Mouse (Mus musculus): ENCODE data around the gene Mid1ip1. TPM values are rescaled to one million over a fixed set of nuclear protein-coding genes. Genes with fewer than 3 reads are reported as not detected.

Gene Mid1ip1
- total RNA-seq (2021), result 10 to 100 TPM; 10.6 to 11.3 TPM
- long read RNA-seq, experiment 1, transcript Mid1ip1-201 (2 exons, 2,019 nt), result major isoform, 8 of 18 reads
- long read RNA-seq, experiment 1, partial matches to known transcripts, result 0 of 18 reads
- long read RNA-seq, experiment 1, other reads (novel, unspliced or antisense), result 7 of 18 reads
- long read RNA-seq, experiment 2, transcript Mid1ip1-201 (2 exons, 2,019 nt), result major isoform, 12 of 19 reads
- long read RNA-seq, experiment 2, partial matches to known transcripts, result 2 of 19 reads
- long read RNA-seq, experiment 2, other reads (novel, unspliced or antisense), result 0 of 19 reads

DNA sequence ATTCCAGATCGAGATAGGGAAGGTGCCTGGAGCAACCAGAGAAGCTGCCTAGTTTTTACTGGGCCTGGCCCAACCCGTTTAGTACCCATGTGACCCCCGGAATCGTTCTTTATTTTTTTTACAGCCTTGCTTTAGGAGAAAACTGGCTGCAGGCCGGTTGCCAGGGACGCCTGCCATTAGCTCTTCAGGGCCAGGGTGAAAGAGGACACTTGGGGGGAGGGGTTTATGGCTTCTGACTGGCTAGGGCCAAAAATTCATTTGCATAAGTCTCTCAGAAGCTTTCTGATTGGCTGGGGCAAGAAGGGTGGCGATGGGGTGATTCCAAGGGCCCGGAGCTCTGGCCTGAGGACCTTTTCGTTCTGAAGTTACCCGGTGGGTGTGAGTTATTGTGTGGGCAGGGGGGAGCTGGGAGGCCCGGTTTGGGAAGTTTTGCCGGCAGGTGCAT lies at the start of gene Mid1ip1:
TSS of gene Mid1ip1 (plus strand) at position 318 of the 445 bp plus-strand sequence.
- peak; percentile 78 for DNase-seq

DNA sequence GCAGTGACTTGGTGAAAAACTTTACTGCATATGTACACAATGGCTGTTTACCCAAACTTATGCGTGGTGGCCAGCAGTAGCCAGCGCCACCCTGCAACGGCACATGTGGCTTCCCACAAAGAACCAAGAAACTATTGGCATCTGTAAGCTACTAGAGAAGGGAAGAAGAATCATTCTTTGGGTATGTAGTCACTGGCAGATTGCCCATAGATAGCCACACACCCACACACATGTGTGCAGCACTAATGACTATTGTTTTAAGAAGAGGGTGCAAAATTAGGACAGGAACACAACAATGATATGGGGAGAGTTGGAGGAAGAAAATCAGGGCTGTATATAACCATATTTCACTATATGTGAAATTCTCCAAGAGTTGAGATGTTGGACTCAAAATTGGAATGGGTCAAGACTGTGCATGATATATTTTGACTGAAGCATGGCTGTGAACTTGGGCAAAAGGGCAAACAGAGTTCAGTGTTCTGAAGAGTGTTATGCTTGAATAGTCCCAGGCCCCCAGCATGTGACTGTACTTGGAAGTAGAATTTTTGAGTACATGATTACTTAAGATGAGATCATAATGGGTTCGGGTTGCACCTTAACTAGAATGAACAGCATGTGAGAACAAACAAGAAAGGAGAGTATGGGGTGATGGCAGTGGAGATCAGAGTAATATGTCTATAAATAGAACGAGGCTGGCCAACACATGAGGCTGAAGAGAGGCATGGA lies 20.2 kb upstream of the Mid1ip1 start:
- DNase-seq, result no peak

DNA sequence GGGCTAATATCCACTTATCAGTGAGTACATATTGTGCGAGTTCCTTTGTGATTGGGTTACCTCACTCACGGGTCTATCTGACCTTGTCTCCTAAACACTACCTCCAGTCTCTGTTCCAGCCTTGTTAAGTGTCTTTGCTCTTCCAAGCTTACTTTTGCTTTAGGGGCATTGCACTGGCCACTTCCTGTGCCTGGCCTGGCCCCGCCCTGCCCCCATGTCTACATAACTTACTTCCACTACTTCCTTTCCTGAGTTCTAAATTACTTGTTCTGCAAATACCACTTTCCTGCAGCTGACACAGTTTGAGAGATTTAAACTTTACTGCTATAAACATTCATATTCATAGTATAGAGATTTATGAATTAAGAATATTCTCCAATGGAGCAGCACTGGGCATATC lies 8.1 kb upstream of the Mid1ip1 start:
- DNase-seq, result no peak

DNA sequence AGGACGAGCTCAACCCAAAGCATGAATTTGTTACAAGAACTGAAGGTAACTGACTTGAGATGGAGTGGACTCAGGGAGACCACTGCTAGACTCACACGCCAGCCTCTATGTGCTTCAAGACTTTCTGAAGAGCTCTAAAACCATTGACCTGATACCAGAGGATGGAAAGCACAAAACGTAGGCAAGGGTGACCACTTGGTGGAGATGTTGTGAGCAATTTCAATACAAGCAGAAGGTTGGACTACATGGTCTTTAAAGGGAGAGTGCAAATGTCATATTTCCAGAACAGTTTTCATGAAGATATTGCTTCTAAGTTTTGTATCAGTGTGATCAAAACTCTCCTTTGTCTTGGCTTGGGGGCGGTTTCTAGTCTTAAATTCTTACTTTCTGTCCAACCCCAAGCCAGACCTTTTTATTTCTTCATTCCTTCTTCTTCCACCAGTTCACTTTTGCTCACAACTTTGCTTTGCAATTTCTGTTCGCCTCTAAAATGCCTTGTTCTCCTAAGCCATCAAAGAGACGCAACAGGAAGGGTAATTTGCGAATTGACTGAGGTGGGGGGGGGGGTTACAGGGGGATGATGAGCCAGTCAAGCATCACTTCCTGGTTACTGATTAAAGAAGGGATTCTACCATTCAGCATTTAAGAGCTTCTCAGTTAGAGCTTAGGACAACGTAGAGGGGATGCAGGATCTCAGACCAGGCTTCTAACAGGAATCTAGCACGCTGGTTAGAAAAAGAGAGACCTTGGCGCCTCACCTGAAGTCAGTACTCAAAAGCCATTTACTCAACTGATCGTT lies 775 bp upstream of the Mid1ip1 start:
- DNase-seq, result no peak

DNA sequence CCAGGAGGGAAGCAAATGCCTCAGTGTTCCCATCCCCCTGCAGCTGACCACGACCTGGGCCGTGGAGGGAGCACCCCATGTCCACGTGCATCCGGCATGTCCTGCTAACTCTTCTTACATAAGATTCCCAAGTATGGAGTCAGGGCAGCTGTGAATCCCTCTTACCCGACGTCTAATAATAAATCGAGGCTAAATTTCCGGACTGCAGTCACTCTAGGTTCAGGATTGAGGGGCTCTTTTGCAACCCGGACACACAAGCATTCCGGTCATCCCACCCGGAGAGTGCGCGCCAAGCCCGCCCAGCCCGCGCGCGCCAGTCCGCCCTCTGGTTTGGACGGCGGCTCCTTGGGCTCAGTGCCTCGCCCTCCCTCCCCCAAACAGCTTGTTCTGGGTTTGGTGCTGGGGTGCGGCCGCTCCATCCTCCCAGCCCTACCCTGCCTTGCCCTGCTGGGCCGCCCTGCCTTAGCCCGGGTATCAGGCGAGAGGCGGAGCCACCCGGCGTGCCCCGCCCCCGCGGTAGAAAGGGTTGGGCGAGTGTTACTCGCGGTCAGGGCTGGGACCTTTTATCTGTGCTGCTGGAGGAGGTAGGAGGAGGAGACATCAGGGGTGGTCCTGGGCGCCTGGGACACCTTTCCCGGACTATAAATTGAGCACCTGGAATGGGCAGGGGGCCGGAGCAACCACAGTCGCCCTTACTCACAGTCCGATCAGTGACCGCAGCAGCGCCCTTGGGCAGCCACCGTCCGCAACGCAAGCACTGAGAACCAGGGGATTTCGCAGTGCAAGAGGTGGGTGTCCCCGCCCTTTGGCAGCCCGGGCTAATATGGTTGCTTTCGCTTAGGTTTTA lies 2.3 kb downstream of the Mid1ip1 start:
- peak; percentile 76 for DNase-seq

DNA sequence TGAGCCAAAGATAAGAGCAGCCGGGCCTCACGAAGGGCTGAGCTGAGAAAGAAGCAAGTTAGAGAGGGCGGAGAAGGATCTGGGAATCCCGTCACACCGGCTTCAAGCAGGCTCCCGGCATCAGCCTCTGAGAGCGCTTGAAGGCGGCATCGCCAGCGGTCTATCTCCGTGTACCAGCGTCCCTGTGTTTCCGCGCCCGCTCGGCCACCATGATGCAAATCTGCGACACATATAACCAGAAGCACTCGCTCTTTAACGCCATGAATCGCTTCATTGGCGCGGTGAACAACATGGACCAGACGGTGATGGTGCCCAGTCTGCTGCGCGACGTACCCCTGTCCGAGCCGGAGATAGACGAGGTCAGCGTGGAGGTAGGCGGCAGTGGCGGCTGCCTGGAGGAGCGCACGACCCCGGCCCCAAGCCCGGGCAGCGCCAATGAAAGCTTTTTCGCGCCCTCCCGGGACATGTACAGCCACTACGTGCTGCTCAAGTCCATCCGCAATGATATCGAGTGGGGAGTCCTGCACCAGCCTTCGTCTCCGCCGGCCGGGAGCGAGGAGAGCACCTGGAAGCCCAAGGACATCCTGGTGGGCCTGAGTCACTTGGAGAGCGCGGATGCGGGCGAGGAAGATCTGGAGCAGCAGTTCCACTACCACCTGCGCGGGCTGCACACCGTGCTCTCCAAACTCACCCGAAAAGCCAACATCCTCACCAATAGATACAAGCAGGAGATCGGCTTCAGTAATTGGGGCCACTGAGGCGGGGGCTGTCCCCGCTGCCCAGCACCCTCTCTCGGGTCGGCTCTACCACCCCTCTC lies 3.4 kb downstream of the Mid1ip1 start:
- DNase-seq, result peak; percentile 11

DNA sequence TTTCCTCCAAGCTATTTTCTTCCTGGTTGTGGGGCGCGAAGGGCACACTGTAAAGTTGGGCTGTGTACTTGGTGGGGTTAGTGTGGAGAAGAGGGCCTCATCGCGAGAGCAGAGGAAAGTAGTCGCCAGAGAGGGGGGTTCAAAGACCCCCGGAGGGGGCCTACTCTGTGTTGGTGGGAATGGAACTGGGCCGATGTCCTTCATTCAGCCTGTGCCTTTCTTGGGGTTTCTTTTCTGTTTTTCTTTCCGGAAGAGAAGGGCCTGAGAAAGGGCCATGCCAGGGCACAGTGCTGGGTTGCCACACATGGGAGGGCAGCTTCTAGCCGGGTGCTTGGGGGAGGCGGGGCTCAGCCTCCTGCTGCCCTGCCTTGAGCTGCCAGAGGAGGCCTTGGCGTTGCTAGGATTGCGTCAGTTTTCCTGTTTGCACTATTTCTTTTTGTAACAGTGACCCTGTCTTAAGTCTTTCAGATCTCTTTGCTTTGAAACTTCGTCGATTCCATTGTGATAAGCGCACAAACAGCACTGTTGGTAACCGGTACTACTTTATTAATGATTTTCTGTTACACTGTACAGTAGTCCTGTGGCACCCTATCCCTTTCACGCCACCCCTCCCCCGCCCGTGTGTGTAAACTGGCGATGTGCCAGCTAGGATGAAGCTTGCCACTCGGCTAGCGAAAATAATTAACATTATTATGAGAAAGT lies 4.2 kb downstream of the Mid1ip1 start:
- DNase-seq, result peak; percentile 30

DNA sequence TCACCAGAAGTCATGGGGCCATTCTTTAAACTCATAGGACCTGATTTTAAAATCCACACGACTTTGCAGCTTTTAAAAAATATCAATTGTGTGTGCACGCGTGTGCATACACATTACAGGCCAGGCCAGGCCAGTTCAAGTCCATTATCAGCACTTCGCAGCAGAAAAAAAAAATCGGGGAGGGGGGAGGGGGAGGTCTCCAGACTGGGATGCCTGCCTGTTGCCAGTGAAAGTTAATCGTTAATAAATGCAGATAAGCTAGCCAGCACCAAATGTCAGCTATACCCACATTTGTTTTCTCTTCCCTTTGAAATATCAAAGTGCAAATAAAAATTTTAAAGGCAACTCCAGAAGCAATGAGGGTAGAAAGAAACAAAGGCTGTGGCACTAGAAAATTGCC lies 5.6 kb downstream of the Mid1ip1 start:
- DNase-seq, result no peak

DNA sequence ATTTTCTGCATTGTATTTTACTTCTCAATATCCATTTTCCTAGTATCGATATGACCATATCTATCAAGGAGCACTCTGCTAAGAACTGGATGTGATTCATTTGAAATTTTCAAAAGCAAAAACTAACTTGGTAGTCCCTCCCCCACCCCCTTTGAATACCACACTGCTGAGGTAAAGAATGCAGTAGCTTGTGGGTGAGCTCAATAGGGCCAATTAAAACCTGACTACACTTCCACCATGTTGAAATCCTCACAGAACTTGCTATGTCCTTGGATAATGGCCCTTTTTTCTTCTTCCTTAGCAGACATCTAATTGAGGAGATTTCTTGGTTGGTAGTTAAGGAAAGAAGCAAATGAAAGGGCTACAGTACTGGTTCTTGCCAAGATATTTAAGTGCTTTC lies 9.8 kb downstream of the Mid1ip1 start:
- no peak for DNase-seq

DNA sequence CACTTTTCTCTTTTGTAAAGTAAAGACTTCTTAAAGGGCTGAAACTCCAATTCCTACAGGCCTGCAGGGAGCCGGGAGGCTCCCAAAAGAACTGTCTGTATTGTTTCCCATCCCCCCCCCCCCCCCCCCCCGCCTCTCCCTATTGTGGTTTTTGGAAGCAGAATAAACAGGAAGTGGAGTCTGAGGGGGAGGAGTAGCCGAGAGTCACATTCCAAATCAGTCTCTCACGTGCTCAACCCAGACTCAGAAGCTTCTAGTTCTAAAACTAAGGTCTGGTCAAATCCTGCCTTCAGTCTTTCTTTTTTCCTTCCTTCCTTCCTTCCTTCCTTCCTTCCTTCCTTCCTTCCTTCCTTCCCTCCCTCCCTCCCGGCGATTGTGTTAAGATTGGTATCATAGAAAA lies 14.7 kb downstream of the Mid1ip1 start:
- DNase-seq, result no peak

DNA sequence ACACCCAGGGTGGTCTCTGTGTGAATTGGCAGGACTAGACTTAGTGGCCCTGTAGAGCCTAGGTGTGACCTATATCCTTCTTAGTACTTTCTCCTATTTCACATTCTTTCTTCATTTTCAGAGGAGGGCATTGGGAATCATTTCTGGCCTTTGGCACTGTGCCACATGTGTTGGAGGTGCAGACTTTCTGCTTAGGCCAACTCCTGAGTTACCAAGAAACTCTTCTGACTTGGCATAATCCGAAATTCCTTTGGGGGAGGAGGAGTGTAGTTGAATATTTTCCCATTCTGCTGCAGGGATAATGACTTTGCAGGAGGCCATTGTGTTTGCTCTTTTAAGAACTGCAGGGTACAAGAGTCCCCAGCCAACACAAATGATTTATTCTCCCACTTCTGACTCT lies 19.6 kb downstream of the Mid1ip1 start:
- no peak for DNase-seq

DNA sequence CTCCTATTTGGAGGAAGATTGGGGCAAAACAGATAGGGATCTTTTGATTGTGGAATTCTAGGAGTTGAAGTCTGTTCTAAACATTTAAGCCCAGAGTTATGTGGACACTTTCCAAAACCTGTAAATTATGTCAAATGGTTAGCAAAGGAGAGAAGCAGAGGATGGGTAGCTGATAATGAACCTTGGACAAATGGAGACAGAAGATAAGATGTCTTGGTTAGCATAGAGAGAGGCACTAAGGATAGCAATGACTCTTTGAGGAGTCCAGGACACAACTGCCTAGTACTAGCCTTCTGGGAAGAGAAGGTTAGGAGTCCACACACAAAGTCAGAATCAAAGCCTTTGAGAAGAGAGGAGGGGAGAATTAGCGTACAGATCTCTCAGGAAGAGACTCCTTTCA lies 20.1 kb downstream of the Mid1ip1 start:
- DNase-seq, result no peak

DNA sequence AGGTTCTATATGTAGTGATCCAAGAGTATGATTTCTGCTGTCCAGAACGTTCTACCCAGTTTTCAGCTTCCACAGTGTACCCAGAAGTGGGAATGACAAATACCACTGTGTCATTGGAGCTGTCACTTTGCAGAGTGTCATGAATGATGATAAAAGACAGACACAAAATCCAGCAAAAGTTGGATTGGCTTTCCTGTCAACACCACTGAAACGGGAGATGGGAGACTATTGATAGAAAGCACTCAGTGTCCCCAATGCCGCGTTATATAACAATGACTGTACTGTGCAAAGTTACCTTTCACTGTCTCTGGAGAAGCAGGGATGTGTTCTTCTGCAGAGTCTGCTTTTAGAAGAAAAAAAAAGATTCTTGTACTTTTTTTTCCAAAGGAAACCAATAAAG lies 44.1 kb downstream of the Mid1ip1 start:
- no peak for DNase-seq

DNA sequence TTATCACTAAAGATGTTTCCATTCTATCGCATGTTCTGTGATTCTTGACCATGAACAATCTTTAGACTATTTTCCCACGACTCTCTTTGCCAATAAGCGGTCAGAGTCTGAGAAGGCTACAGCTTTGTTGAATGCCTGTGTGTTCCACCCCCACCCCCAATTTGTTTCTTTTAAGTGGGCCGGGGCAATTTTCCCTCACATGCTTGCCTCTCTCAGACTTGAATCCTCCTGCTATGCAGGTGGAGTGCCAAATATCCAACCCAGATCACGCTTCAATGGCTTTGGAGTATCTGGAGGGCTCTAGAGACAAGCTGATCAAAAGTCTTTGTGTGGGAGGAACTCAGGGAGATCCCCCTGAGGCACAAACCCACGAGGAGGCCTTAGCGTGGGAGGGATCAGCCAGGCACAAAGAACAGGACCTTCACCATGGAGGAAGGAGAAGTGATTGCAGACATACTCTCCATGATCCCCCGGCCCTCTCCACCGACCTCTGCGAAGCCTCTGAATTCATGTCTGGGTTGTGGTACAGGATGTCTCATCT lies 48.7 kb downstream of the Mid1ip1 start:
- DNase-seq, result no peak

Other genes starting within 250 kb of the Mid1ip1 start
- 100 to 1,000 TPM; 198 to 215 TPM for gene Tspan7, start 229.9 kb upstream of the Mid1ip1 start, total RNA-seq (2021)